Mouse (Mus musculus): ENCODE measurements around the gene Sorl1.

Gene Sorl1

GRCm38 (mm10) chr9:41925721-41926120 is 198.4 kb downstream of the Sorl1 start:
- DNase-seq (ENCODE audit: low spot score in 2 of 2) = no peak

GRCm38 (mm10) chr9:41924140-41924539 is 200.0 kb downstream of the Sorl1 start:
- no peak for DNase-seq (ENCODE audit: low spot score in 2 of 2)

- no peak for DNase-seq (ENCODE audit: low spot score in 2 of 2)
Measured at GRCm38 (mm10) chr9:41922416-41922815, 201.7 kb downstream of the Sorl1 start.

GRCm38 (mm10) chr9:41918657-41919380 is 205.3 kb downstream of the Sorl1 start:
- no peak for DNase-seq (ENCODE audit: low spot score in 2 of 2)

GRCm38 (mm10) chr9:41918155-41918554 is 205.9 kb downstream of the Sorl1 start:
- DNase-seq (ENCODE audit: low spot score in 2 of 2) = no peak

- DNase-seq (ENCODE audit: low spot score in 2 of 2) = no peak
Measured at GRCm38 (mm10) chr9:41915571-41915970, 208.5 kb downstream of the Sorl1 start.

Measured in right cerebral cortex, postnatal 36 days (tissue).